Mouse (Mus musculus) CH12.LX (cell line): ENCODE data around the gene Dnajc4.

Experiments
- CTCF ChIP-seq, 2 experiments: IDR thresholded peaks in 1 of 2; conservative IDR thresholded peaks in 1 of 2; 2 replicates each; pipeline ENCODE4 v1.5.1; 2011 to 2012; ENCODE audit warnings: low read depth in 2 of 2, low read length in 2 of 2, improper control_type of control experiment in 1 of 2, inconsistent platforms in 1 of 2, mild to moderate bottlenecking in 1 of 2, moderate library complexity in 1 of 2
- E2F4 ChIP-seq: IDR thresholded peaks from 2 replicates; pipeline ENCODE4 v1.6.1; 2011; ENCODE audit warnings: low read depth, low read length, improper control_type of control experiment; ENCODE audit not compliant: insufficient replicate concordance
- ETS1 ChIP-seq: conservative IDR thresholded peaks from 2 replicates; pipeline ENCODE4 v1.6.1; 2012; ENCODE audit warnings: low read depth, mild to moderate bottlenecking, inconsistent platforms, low read length, improper control_type of control experiment, moderate library complexity
- JUN ChIP-seq: IDR thresholded peaks from 2 replicates; pipeline ENCODE4 v1.6.1; 2011; ENCODE audit warnings: low read depth, mild to moderate bottlenecking, low read length, improper control_type of control experiment, moderate library complexity; ENCODE audit not compliant: insufficient read depth
- JUND ChIP-seq: conservative IDR thresholded peaks from 2 replicates; pipeline ENCODE4 v1.6.1; 2011; ENCODE audit warnings: low read depth, low read length, improper control_type of control experiment
- KAT2A ChIP-seq: IDR thresholded peaks from 2 replicates; pipeline ENCODE4 v1.6.1; 2012; ENCODE audit warnings: low read length, improper control_type of control experiment, inconsistent platforms; ENCODE audit not compliant: insufficient replicate concordance
- MAZ ChIP-seq: IDR thresholded peaks from 2 replicates; pipeline ENCODE4 v1.6.1; 2012; ENCODE audit warnings: low read depth, mild to moderate bottlenecking, inconsistent platforms, low read length, improper control_type of control experiment, moderate library complexity
- NRF1 ChIP-seq: IDR thresholded peaks from 2 replicates; pipeline ENCODE4 v1.6.1; 2014; ENCODE audit warnings: low read depth, mild to moderate bottlenecking, inconsistent platforms, low read length, improper control_type of control experiment, moderate library complexity
- POLR2A ChIP-seq: IDR thresholded peaks from 2 replicates; pipeline ENCODE4 v1.6.1; 2011; ENCODE audit warnings: low read depth, mild to moderate bottlenecking, improper control_type of control experiment, low read length
- POLR2AphosphoS2 ChIP-seq: IDR thresholded peaks from 2 replicates; pipeline ENCODE4 v1.6.1; 2011; ENCODE audit warnings: low read depth, low read length, improper control_type of control experiment
- SMC3 ChIP-seq: IDR thresholded peaks from 2 replicates; pipeline ENCODE4 v1.6.1; 2011; ENCODE audit warnings: low read depth, low read length, improper control_type of control experiment
- TCF12 ChIP-seq: IDR thresholded peaks from 2 replicates; pipeline ENCODE4 v1.6.1; 2014; ENCODE audit warnings: low read depth, mild to moderate bottlenecking, inconsistent platforms, low read length, improper control_type of control experiment

- no peak for TF ChIP-seq JUND
- no peak for TF ChIP-seq JUN
- peak; percentile 83; the same call in 1 of the 2 replicates for TF ChIP-seq MAZ
- TF ChIP-seq SMC3, result no peak
- TF ChIP-seq NRF1, result 0 out of 2 replicates have a peak, but pooled peaks have one; percentile 22
- TF ChIP-seq CTCF (conservative IDR thresholded peaks at IDR 0.05 in 1 of 2, IDR thresholded peaks at IDR 0.05 in 1 of 2; ENCODE audit: low read depth in 2 of 2, low read length in 2 of 2), result peak in 1 of 2 experiments; percentile 39; a peak in 2 of 4 replicates
- TF ChIP-seq KAT2A, result no peak
- 0 out of 2 replicates have a peak, but pooled peaks have one; percentile 9 for TF ChIP-seq ETS1
- no peak for TF ChIP-seq POLR2AphosphoS2
- peak; percentile 77 for TF ChIP-seq TCF12
- no peak for TF ChIP-seq E2F4
- peak; percentile 20; the same call in 1 of the 2 replicates for TF ChIP-seq POLR2A
These were observed 16.5 kb downstream of the Dnajc4 start, which contains the start of gene Plcb3 for GRCm38 (mm10) chr19:6975537-6976521.
